ENCODE assay signal across 11 mouse cellular contexts in genomic region chr4:107704185-107704584, GRCm38 (mm10). TPM values are rescaled to one million over a fixed set of nuclear protein-coding genes. Genes with fewer than 3 reads are reported as not detected.
DNase-seq lines count a peak whose midpoint lies in the region; ATAC-seq and TF ChIP-seq lines count a peak whose summit lies in the region.
"Had no signal": no experiment of that assay in that cellular context is flagged by ENCODE, and none has a peak within 500 bp of the region (broad histone marks: within the 10 kb centered on the region; RNA-seq: fewer than 3 reads in every experiment).

No protein-coding gene starts in this region.

- no peaks in the 10 kb centered on the region for H3K4me1 ChIP-seq in forebrain, postnatal 0 days (ENCODE audit: insufficient read depth)
- no peaks in the 10 kb centered on the region for H3K4me1 ChIP-seq in forebrain, embryonic 13.5 days
- no peaks in the 10 kb centered on the region for H3K4me1 ChIP-seq in midbrain, postnatal 0 days (ENCODE audit: insufficient read depth, low read length)
- no peaks in the 10 kb centered on the region for H3K4me1 ChIP-seq in midbrain, embryonic 15.5 days
- H3K4me1 ChIP-seq: liver, embryonic 15.5 days had no signal

- 80% methylated on average over 1 of the region's 1 CpGs for WGBS in forebrain, postnatal 0 days
- WGBS in forebrain, embryonic 13.5 days: 81% methylated on average over 1 of the region's 1 CpGs
- 82% methylated on average over 1 of the region's 1 CpGs for WGBS in midbrain, postnatal 0 days
- WGBS in midbrain, embryonic 15.5 days: 87% methylated on average over 1 of the region's 1 CpGs

- H3K36me3 ChIP-seq in forebrain, postnatal 0 days (ENCODE audit: insufficient read depth): no peaks in the 10 kb centered on the region
- H3K36me3 ChIP-seq in forebrain, embryonic 13.5 days (ENCODE audit: poor library complexity, severe bottlenecking): no peaks in the 10 kb centered on the region
- H3K36me3 ChIP-seq in midbrain, postnatal 0 days (ENCODE audit: insufficient read depth, low read length): no peaks in the 10 kb centered on the region
- H3K36me3 ChIP-seq in midbrain, embryonic 15.5 days (replicated peaks): no peaks in the 10 kb centered on the region
- H3K36me3 ChIP-seq: liver, embryonic 15.5 days had no signal

- H3K27me3 ChIP-seq in forebrain, postnatal 0 days (ENCODE audit: insufficient read depth, low read length): no peaks in the 10 kb centered on the region
- H3K27me3 ChIP-seq in forebrain, embryonic 13.5 days: no peaks in the 10 kb centered on the region
- H3K27me3 ChIP-seq in midbrain, postnatal 0 days (ENCODE audit: insufficient read depth, low read length): no peaks in the 10 kb centered on the region
- no peaks in the 10 kb centered on the region for H3K27me3 ChIP-seq in midbrain, embryonic 15.5 days (replicated peaks)
- H3K27me3 ChIP-seq: liver, embryonic 15.5 days had no signal

- H3K4me2 ChIP-seq in forebrain, postnatal 0 days (ENCODE audit: low read depth): no peak overlapping the region
- H3K4me2 ChIP-seq in forebrain, embryonic 13.5 days: no peak overlapping the region
- no peak overlapping the region for H3K4me2 ChIP-seq in midbrain, postnatal 0 days (ENCODE audit: low read depth, low read length, poor library complexity, severe bottlenecking)
- no peak overlapping the region for H3K4me2 ChIP-seq in midbrain, embryonic 15.5 days
- H3K4me2 ChIP-seq: liver, embryonic 15.5 days had no signal

- no peak overlapping the region for H3K9ac ChIP-seq in forebrain, postnatal 0 days
- H3K9ac ChIP-seq in forebrain, embryonic 13.5 days: no peak overlapping the region
- H3K9ac ChIP-seq in midbrain, postnatal 0 days (replicated peaks; ENCODE audit: low read length, poor library complexity, severe bottlenecking): no peak overlapping the region
- no peak overlapping the region for H3K9ac ChIP-seq in midbrain, embryonic 15.5 days
- H3K9ac ChIP-seq: liver, embryonic 15.5 days had no signal

- H3K27ac ChIP-seq in forebrain, postnatal 0 days (ENCODE audit: low read depth, low read length): no peak overlapping the region
- H3K27ac ChIP-seq in forebrain, embryonic 13.5 days: no peak overlapping the region
- no peak overlapping the region for H3K27ac ChIP-seq in midbrain, postnatal 0 days (ENCODE audit: low read depth, low read length)
- no peak overlapping the region for H3K27ac ChIP-seq in midbrain, embryonic 15.5 days
- H3K27ac ChIP-seq: liver, embryonic 15.5 days had no signal

- peak; percentile 50 for DNase-seq in forebrain, postnatal 0 days
- no peak for DNase-seq in midbrain, postnatal 0 days (ENCODE audit: low spot score)
- peak; percentile 62 for DNase-seq in embryo, embryonic 10.5 days (ENCODE audit: low spot score)
- DNase-seq in testis, postnatal 10 days (ENCODE audit: low spot score): peak; percentile 63
- DNase-seq in layer of hippocampus, adult 9-11 months: no peak
- no peak for DNase-seq in kidney, adult 18-20 months

- peak; percentile 71 for TF ChIP-seq CTCF in forebrain, postnatal 0 days (IDR thresholded peaks at IDR 0.05; ENCODE audit: low read depth)
- TF ChIP-seq CTCF in midbrain, postnatal 0 days (IDR thresholded peaks at IDR 0.05): peak; percentile 72

- H3K4me3 ChIP-seq in forebrain, postnatal 0 days (ENCODE audit: low read depth, low read length): no peak overlapping the region
- H3K4me3 ChIP-seq in forebrain, embryonic 13.5 days: no peak overlapping the region
- no peak overlapping the region for H3K4me3 ChIP-seq in midbrain, postnatal 0 days (ENCODE audit: low read depth, low read length)
- H3K4me3 ChIP-seq in midbrain, embryonic 15.5 days: no peak overlapping the region
- H3K4me3 ChIP-seq: erythroblast, embryonic 14.5 days; liver, embryonic 15.5 days had no signal

- no peak for ATAC-seq in forebrain, postnatal 0 days
- no peak for ATAC-seq in forebrain, embryonic 13.5 days
- no peak for ATAC-seq in midbrain, postnatal 0 days (ENCODE audit: low FRiP score)
- no peak for ATAC-seq in midbrain, embryonic 15.5 days (replicated peaks)
- ATAC-seq: hindbrain, embryonic 16.5 days had no signal

- H3K9me3 ChIP-seq in forebrain, postnatal 0 days (ENCODE audit: low read length): 0 out of 2 replicates have a peak, but pooled peaks cover 3% of the 10 kb centered on the region
- no peaks in the 10 kb centered on the region for H3K9me3 ChIP-seq in forebrain, embryonic 13.5 days (replicated peaks)
- H3K9me3 ChIP-seq in midbrain, postnatal 0 days (ENCODE audit: low read length): no peaks in the 10 kb centered on the region
- no peaks in the 10 kb centered on the region for H3K9me3 ChIP-seq in midbrain, embryonic 15.5 days
- H3K9me3 ChIP-seq: liver, embryonic 15.5 days had no signal

RNA-seq across cellular contexts. Expression of gene Dmrtb1, which starts 20.2 kb away (rescaled TPM):
- total RNA-seq in forebrain, postnatal 0 days (2014; rRNA removed): 9.6 and 14.0 TPM in 2 replicates
- 13.6 and 21.7 TPM in 2 replicates for polyA plus RNA-seq in forebrain, postnatal 0 days (2015; fragmentation: Nextera tagmentation; extraction: Ambion mirVana)
- polyA plus RNA-seq in forebrain, embryonic 13.5 days (2015; fragmentation: Nextera tagmentation; extraction: Ambion mirVana): 32.9 and 38.8 TPM in 2 replicates
- 13.1 and 27.1 TPM in 2 replicates for total RNA-seq in midbrain, postnatal 0 days (2014; rRNA removed)
- polyA plus RNA-seq in midbrain, postnatal 0 days (2015; fragmentation: Nextera tagmentation; extraction: Ambion mirVana): 36.8 and 37.2 TPM in 2 replicates
- polyA plus RNA-seq in midbrain, embryonic 15.5 days (2015; fragmentation: Nextera tagmentation; extraction: Ambion mirVana): 52.0 and 58.2 TPM in 2 replicates
- polyA plus RNA-seq: liver, embryonic 15.5 days had no signal

Comparison
In these comparisons a context has a peak if more than half of its experiments do, and no peak if none do; other contexts are left out.
1. DNase-seq: peak in forebrain, postnatal 0 days (single experiment), embryo, embryonic 10.5 days (single experiment) and testis, postnatal 10 days (single experiment); none in midbrain, postnatal 0 days (single experiment), layer of hippocampus, adult 9-11 months (single experiment) and kidney, adult 18-20 months (single experiment).